Mouse (Mus musculus) limb, embryonic 14.5 days (tissue): ENCODE data around the gene Tagln3. TPM values are rescaled to one million over a fixed set of nuclear protein-coding genes. Genes with fewer than 3 reads are reported as not detected.

Experiments used
- ATAC-seq: fragments of 200-750 bp; cut with Nextera tagmentation; 2 replicates; pipeline ENCODE4 v1.8.0; 2017; ENCODE audit warnings: low read depth, moderate number of reproducible peaks, moderate TSS enrichment; ENCODE audit not compliant: low FRiP score
- DNase-seq: peaks from one replicate; pipeline ENCODE4 v3.0.0-alpha.2; 2015; ENCODE audit warnings: low spot score
- H3K27ac ChIP-seq: fragments of 300-500 bp; sonication (generic); replicated peaks from 2 replicates; pipeline ENCODE4 v1.5.1; 2014; ENCODE audit warnings: low read depth, mild to moderate bottlenecking, low read length, moderate library complexity, mixed read lengths
- H3K27me3 ChIP-seq: fragments of 300-500 bp; sonication (generic); 2 replicates; pipeline ENCODE4 v1.6.1; 2014; ENCODE audit warnings: low read length, mixed read lengths; ENCODE audit not compliant: control insufficient read depth, insufficient read depth
- H3K36me3 ChIP-seq: fragments of 300-500 bp; sonication (generic); 2 replicates; pipeline ENCODE4 v1.6.1; 2014; ENCODE audit warnings: mild to moderate bottlenecking, low read length, moderate library complexity, mixed read lengths; ENCODE audit not compliant: control insufficient read depth, insufficient read depth
- H3K4me1 ChIP-seq: fragments of 300-500 bp; sonication (generic); 2 replicates; pipeline ENCODE4 v1.6.1; 2014; ENCODE audit warnings: antibody characterized with exemption, low read length, mixed read lengths; ENCODE audit not compliant: control insufficient read depth, insufficient read depth
- H3K4me2 ChIP-seq: fragments of 300-500 bp; sonication (generic); replicated peaks from 2 replicates; pipeline ENCODE4 v1.6.1; 2014; ENCODE audit warnings: low read depth, mild to moderate bottlenecking, low read length, moderate library complexity; ENCODE audit not compliant: severe bottlenecking
- H3K4me3 ChIP-seq: fragments of 300-500 bp; sonication (generic); replicated peaks from 2 replicates; pipeline ENCODE4 v1.5.1; 2014; ENCODE audit warnings: low read length
- H3K9ac ChIP-seq: fragments of 300-500 bp; sonication (generic); 2 replicates; pipeline ENCODE4 v1.6.1; 2014; ENCODE audit warnings: mild to moderate bottlenecking, low read depth, low read length, moderate library complexity; ENCODE audit not compliant: severe bottlenecking
- H3K9me3 ChIP-seq: fragments of 300-500 bp; sonication (generic); 2 replicates; pipeline ENCODE4 v1.6.1; 2016; ENCODE audit warnings: low read length; ENCODE audit not compliant: control insufficient read depth
- POLR2A ChIP-seq: fragments of 200-500 bp; IDR thresholded peaks from 2 replicates; pipeline ENCODE4 v1.8.0; 2012; ENCODE audit warnings: inconsistent platforms, mild to moderate bottlenecking, moderate library complexity, borderline replicate concordance; ENCODE audit not compliant: insufficient read depth, insufficient read length; ENCODE audit errors: extremely low read depth
- WGBS: fragments of 180-500 bp; shearing (Covaris S2); extraction: QIAGEN DNeasy Blood & Tissue Kit; methylation state at CpG from one replicate; pipeline ENCODE4 v1.1.7; 2014; 5-methylcytosine and 5-hydroxymethylcytosine counted together
- polyA plus RNA-seq, 2 experiments: library from polyadenylated mRNA; depleted of rRNA in 1 of 2; stranded (reverse) in 1 of 2; unstranded in 1 of 2; fragments of >200 nt; fragmentation: Nextera tagmentation in 1 of 2; extraction: Ambion mirVana in 1 of 2; gene quantifications; 2 replicates each; pipeline versions ENCODE4 v1.2.1 to v1.2.3; 2012 to 2014

The Tagln3 gene
- polyA plus RNA-seq (2012; rRNA removed) = 12.9 and 14.6 TPM in 2 replicates
- 8.1 and 10.8 TPM in 2 replicates for polyA plus RNA-seq (2014; fragmentation: Nextera tagmentation; extraction: Ambion mirVana)

DNA sequence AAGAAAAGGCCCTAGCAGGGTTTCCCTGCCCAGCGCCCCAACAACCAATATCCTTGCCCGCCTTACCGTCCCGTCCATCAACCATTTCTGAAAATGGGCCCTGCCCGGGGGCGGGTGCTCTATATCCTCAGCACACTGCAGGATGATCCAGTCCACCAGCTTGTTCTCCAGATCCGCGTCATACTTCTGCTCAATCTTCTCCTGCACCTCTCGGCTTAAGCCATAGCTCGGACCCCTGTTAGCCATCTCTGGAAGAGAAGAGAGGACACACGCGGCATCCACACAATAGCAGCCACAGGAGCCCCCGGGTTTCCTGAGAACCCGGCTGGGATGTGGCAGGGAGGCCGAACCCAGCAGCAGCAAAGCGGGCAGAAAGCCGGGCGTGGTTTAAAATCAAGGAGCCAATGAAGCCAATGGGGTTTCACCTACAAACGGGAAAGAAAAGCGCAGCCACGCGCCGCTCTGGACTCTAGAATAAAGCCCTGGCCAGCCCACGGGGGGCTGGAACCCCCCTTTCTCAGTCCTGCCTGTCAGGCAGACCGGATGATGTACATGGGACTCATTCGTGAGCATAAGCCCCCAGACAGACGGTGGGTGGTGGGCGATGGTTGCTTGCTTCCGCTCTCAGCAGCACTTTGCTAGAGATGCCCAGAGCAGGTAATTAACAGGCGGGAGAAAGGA is at the start of gene Tagln3:
TSS of gene Tagln3 (minus strand) at position 548 of the 681 bp plus-strand sequence.
- Histone ChIP-seq H3K36me3 (no peaks in the 10 kb centered on the region), H3K27ac (no peak within 1 kb of the TSS), H3K4me2 (peak within 1 kb of the TSS; percentile 92), H3K4me1 (no peaks in the 10 kb centered on the region), H3K9ac (peak within 1 kb of the TSS; percentile 64), H3K4me3 (peak within 1 kb of the TSS; percentile 51), H3K9me3 (no peaks in the 10 kb centered on the region), H3K27me3 (no peaks in the 10 kb centered on the region)
- peak; percentile 50; the same call in 1 of the 2 replicates for ATAC-seq
- WGBS = 1% methylated on average over 30 of the region's 30 CpGs
- peak; percentile 49; the same call in 1 of the 2 replicates for TF ChIP-seq POLR2A
- DNase-seq = peak; percentile 49

DNA sequence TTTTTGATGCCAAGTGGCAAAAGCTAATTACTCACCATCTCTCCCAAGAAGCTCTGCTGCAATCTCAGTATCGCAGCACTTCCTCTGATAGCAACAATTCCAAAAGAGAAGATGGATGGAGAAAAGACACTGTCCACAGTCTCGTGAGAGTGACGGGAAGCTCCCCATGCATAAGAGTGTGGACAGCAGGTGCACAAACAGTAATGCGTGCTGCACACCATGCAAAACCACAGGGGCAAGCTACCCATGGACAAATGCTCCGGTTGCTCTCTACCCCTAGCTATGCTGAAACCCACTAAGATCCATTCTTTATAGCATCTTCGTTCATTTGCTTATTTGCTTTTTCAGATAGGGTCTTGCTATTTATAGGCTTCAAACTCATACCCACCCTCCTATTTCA is 46.5 kb upstream of the Tagln3 start:
- ATAC-seq = no peak

DNA sequence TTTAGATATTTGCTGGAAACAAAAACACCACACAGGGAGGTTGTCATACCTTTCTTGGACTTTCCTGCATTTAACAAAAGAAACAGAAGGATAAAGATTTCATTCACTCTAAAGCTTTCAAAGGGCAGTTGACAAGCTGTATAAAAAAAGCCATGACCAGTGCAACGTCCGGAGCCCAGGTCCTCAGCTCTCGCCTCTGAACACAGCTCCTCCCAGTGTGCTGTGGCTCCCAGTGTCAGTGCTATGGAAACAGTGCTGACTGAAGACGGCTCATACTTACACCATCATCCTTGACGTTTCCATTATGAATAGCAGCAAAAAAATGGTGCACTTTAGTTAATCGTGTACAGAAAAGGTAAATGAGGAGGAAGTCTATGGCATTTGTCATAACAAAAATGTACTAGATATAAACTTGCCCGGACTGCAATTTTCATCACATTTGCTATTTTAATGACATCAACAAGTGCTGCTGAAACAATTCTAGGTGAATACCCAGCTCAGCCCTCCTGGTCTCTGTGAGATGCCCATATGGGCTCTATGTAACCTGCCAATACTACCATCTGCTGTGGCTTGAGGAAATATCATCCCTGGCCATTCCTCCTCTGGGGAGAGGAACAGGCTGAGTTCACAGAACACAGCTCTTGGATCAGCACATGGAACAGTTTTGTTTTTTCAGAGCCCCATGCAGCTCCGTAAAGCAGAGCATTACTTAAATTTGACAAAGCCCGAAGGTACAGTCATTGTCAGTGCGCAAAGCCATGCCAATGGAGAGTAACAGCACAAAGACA is 43.6 kb upstream of the Tagln3 start:
- 75% methylated on average over 10 of the region's 10 CpGs for WGBS
- DNase-seq (no peak), ATAC-seq (no peak)
- Histone ChIP-seq H3K9me3 (no peaks in the 10 kb centered on the region), H3K4me2 (no peak overlapping the region), H3K27ac (peak overlapping the region; percentile 13; the same call in 1 of the 2 replicates), H3K9ac (no peak overlapping the region), H3K4me3 (no peak overlapping the region), H3K36me3 (peaks cover 70% of the 10 kb centered on the region), H3K4me1 (no peaks in the 10 kb centered on the region), H3K27me3 (no peaks in the 10 kb centered on the region)
- no peak for TF ChIP-seq POLR2A

More for the DNA sequence above, 46.5 kb upstream of the Tagln3 start:
- Histone ChIP-seq H3K9ac (no peak overlapping the region), H3K27ac (no peak overlapping the region), H3K4me1 (no peaks in the 10 kb centered on the region), H3K9me3 (no peaks in the 10 kb centered on the region), H3K27me3 (no peaks in the 10 kb centered on the region), H3K4me3 (no peak overlapping the region), H3K36me3 (peaks cover 74% of the 10 kb centered on the region), H3K4me2 (no peak overlapping the region)
- TF ChIP-seq POLR2A = no peak
- 94% methylated on average over 6 of the region's 6 CpGs for whole genome bisulfite sequencing
- no peak for DNase-seq

DNA sequence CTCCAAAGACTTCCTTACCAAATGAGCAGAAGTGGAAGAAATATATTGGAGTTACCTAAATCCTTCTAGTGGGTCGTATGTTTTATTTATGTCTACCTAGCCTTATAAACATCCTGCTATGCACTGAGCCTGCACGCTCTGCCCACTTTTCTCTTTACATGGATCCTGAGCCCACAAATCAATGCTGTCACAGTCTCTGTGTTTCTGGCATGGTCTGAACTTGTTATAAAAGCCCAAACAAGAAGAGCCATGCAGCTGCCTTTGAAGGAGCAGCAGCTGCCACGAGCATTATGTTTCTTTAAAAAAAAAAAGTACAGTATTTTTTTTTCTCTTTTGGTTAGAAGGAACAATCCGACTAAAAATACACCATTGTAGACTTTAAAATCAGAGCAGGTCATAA is 43.0 kb upstream of the Tagln3 start:
- TF ChIP-seq POLR2A = no peak
- Histone ChIP-seq H3K4me3 (no peak overlapping the region), H3K9ac (no peak overlapping the region), H3K27me3 (no peaks in the 10 kb centered on the region), H3K4me1 (no peaks in the 10 kb centered on the region), H3K9me3 (no peaks in the 10 kb centered on the region), H3K27ac (peak overlapping the region; percentile 13; the same call in 1 of the 2 replicates), H3K36me3 (peaks cover 71% of the 10 kb centered on the region), H3K4me2 (no peak overlapping the region)
- ATAC-seq (0 out of 2 replicates have a peak, but pooled peaks have one; percentile 48), DNase-seq (peak; percentile 45)
- WGBS = 57% methylated on average over 4 of the region's 4 CpGs

DNA sequence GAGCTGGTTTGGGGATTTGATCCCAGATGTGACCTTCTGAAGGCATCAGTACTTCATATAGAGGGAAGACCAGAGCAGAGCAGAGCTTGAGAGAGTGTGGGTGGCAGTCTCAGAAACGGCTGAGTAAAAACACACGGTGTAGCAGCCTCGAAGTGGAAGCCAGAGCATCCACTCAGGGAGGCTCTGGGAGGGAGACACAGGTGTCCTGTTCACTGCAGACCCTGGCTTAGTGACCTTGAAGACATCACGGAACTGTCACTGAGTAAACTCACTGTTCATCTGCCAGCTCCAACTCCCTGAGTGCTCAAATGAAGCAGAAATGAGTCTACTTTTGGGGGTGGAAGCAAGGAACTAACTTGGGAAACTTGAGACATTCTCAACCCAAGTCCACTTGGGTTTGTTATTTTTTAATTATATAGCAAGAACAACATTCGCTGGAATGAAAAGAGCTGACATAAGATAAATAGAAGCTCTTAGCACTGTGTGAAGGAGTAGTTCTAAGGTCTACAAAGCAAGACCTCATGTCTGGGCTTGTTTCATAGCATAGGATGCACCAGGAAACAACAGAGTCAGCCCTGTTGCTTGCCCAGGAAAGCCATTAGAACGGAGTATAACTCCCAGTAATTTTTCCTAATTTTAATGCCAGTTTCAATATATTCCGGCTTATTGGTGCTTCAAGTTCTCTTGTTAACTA is 41.5 kb upstream of the Tagln3 start:
- Histone ChIP-seq H3K27me3 (no peaks in the 10 kb centered on the region), H3K4me3 (no peak overlapping the region), H3K9me3 (no peaks in the 10 kb centered on the region), H3K4me1 (no peaks in the 10 kb centered on the region), H3K36me3 (peaks cover 71% of the 10 kb centered on the region), H3K27ac (0 out of 2 replicates have a peak overlapping the region, but pooled peaks have one; percentile 14), H3K4me2 (no peak overlapping the region), H3K9ac (no peak overlapping the region)
- DNase-seq (no peak), ATAC-seq (no peak)
- 79% methylated on average over 7 of the region's 7 CpGs for WGBS
- no peak for TF ChIP-seq POLR2A
